In genomic region chr2:158670571-158670970, GRCm38 (mm10) we compare ENCODE assay signal across 11 mouse cellular contexts. TPM values are rescaled to one million over a fixed set of nuclear protein-coding genes. Genes with fewer than 3 reads are reported as not detected.
A peak's percentile ranks its signal among the peaks of the same experiment; 100 is the strongest.
DNase-seq lines count a peak whose midpoint lies in the region; ATAC-seq and TF ChIP-seq lines count a peak whose summit lies in the region.
"Had no signal": no experiment of that assay in that cellular context is flagged by ENCODE, and none has a peak within 500 bp of the region (broad histone marks: within the 10 kb centered on the region; RNA-seq: fewer than 3 reads in every experiment).

No protein-coding gene starts in this region.

- no peak for DNase-seq in layer of hippocampus, adult 2 months (ENCODE audit: low spot score in 2 of 2)
- no peak for DNase-seq in layer of hippocampus, postnatal 10 days (ENCODE audit: low spot score in 2 of 2)
- no peak for DNase-seq in thymus, adult 2 months
- no peak for DNase-seq in thymus, postnatal 36 days
- DNase-seq in adrenal gland, adult 18-20 months (ENCODE audit: low spot score in 2 of 2), result no peak
- DNase-seq in retina, embryonic 14.5 days (ENCODE audit: low spot score), result no peak
- DNase-seq: adrenal gland, postnatal 14 days had no signal

- H3K27ac ChIP-seq in layer of hippocampus, adult 2 months, result peak overlapping the region; percentile 98
- peak overlapping the region; percentile 21; the same call in 1 of the 2 replicates for H3K27ac ChIP-seq in thymus, adult 2 months (ENCODE audit: control insufficient read depth, insufficient read depth, low read length)
- peak overlapping the region; percentile 60 for H3K27ac ChIP-seq in kidney, embryonic 16.5 days (ENCODE audit: low read length)
- H3K27ac ChIP-seq: forebrain, embryonic 10.5 days had no signal

- peak; percentile 66 for ATAC-seq in kidney, embryonic 16.5 days (ENCODE audit: low FRiP score, low TSS enrichment)
- ATAC-seq: Patski had no signal

- H3K4me3 ChIP-seq in layer of hippocampus, adult 2 months, result peak overlapping the region; percentile 95
- no peak overlapping the region for H3K4me3 ChIP-seq in thymus, adult 2 months (ENCODE audit: control insufficient read depth, insufficient read depth, low read length)
- H3K4me3 ChIP-seq in kidney, embryonic 16.5 days (ENCODE audit: low read length), result no peak overlapping the region
- H3K4me3 ChIP-seq: forebrain, embryonic 10.5 days; heart, embryonic 13.5 days had no signal

- H3K27me3 ChIP-seq in thymus, adult 2 months (ENCODE audit: control insufficient read depth, insufficient read depth, low read length), result no peaks in the 10 kb centered on the region
- H3K27me3 ChIP-seq in kidney, embryonic 16.5 days (ENCODE audit: insufficient read depth, low read length), result peaks cover 24% of the 10 kb centered on the region

- H3K4me1 ChIP-seq in thymus, adult 2 months (replicated peaks; ENCODE audit: control insufficient read depth, insufficient read depth, low read length), result peaks cover 63% of the 10 kb centered on the region
- peaks cover 63% of the 10 kb centered on the region for H3K4me1 ChIP-seq in kidney, embryonic 16.5 days (ENCODE audit: insufficient read depth, low read length)

- WGBS in thymus, adult 2 months, result 88% methylated on average over 10 of the region's 10 CpGs
- WGBS in kidney, embryonic 16.5 days, result 29% methylated on average over 10 of the region's 10 CpGs

- H3K9me3 ChIP-seq in kidney, embryonic 16.5 days (ENCODE audit: low read length), result no peaks in the 10 kb centered on the region
- H3K9me3 ChIP-seq: forebrain, embryonic 10.5 days; heart, embryonic 13.5 days had no signal

- TF ChIP-seq CTCF in layer of hippocampus, adult 2 months (conservative IDR thresholded peaks at IDR 0.05), result no peak
- TF ChIP-seq CTCF in thymus, adult 2 months (IDR thresholded peaks at IDR 0.05; ENCODE audit: borderline replicate concordance, control insufficient read depth, extremely low read depth, insufficient read depth, low read length, poor library complexity), result no peak

- no peaks in the 10 kb centered on the region for H3K36me3 ChIP-seq in thymus, adult 2 months (ENCODE audit: control insufficient read depth, insufficient read depth, low read length)
- no peaks in the 10 kb centered on the region for H3K36me3 ChIP-seq in kidney, embryonic 16.5 days (ENCODE audit: insufficient read depth, low read length)
- H3K36me3 ChIP-seq: forebrain, embryonic 10.5 days; heart, embryonic 13.5 days had no signal

- H3K9ac ChIP-seq in kidney, embryonic 16.5 days (replicated peaks; ENCODE audit: low read length), result no peak overlapping the region
- H3K9ac ChIP-seq: heart, embryonic 13.5 days had no signal

- peak overlapping the region; percentile 3; the same call in 1 of the 2 replicates for H3K4me2 ChIP-seq in kidney, embryonic 16.5 days (replicated peaks; ENCODE audit: low read depth, low read length)

- no peak for TF ChIP-seq POLR2A in thymus, adult 2 months (IDR thresholded peaks at IDR 0.05; ENCODE audit: control insufficient read depth, extremely low read depth, insufficient read depth, low read length, poor library complexity)

RNA-seq across cellular contexts. Expression of gene Ppp1r16b, which starts 5.4 kb away (rescaled TPM):
- 100 to 1,000 TPM; 147 to 150 TPM for total RNA-seq in layer of hippocampus, adult 2 months (2021)
- 10 to 100 TPM; 63.1 to 68.0 TPM for total RNA-seq in layer of hippocampus, postnatal 10 days (2021)
- 55.8 and 61.4 TPM in 2 replicates for polyA plus RNA-seq in thymus, adult 2 months (2012; rRNA removed)
- polyA plus RNA-seq in kidney, embryonic 16.5 days (2015; fragmentation: Nextera tagmentation; extraction: Ambion mirVana), result 14.1 and 17.7 TPM in 2 replicates
- total RNA-seq in adrenal gland, adult 18-20 months (2021), result 10 to 100 TPM in 1 of 2 experiments, 1 to 10 TPM in 1; 6.9 to 11.5 TPM

RNA-seq across cellular contexts. Expression of gene Actr5, which starts 45.9 kb away (rescaled TPM):
- 10 to 100 TPM; 11.3 to 12.8 TPM for total RNA-seq in layer of hippocampus, adult 2 months (2021)
- total RNA-seq in layer of hippocampus, postnatal 10 days (2021), result 10 to 100 TPM; 10.3 to 11.9 TPM
- polyA plus RNA-seq in thymus, adult 2 months (2012; rRNA removed), result 24.8 and 26.2 TPM in 2 replicates
- polyA plus RNA-seq in kidney, embryonic 16.5 days (2015; fragmentation: Nextera tagmentation; extraction: Ambion mirVana), result 5.1 and 9.7 TPM in 2 replicates
- total RNA-seq in adrenal gland, adult 18-20 months (2021), result 10 to 100 TPM; 11.9 to 12.8 TPM

Comparison
In these comparisons a context has a peak if more than half of its experiments do, and no peak if none do; other contexts are left out.
1. H3K27ac ChIP-seq: peak in every context shown above with its lines; median percentile 98 in layer of hippocampus, adult 2 months; 60 in kidney, embryonic 16.5 days; 21 in thymus, adult 2 months.
2. RNA of gene Ppp1r16b, which starts 5.4 kb away (total RNA-seq): 147 to 150 TPM in layer of hippocampus, adult 2 months and 63.1 to 68.0 TPM in layer of hippocampus, postnatal 10 days; 6.9 to 11.5 TPM in adrenal gland, adult 18-20 months; every median in the first group is over 4 times any median in the second.